Mouse (Mus musculus) heart, embryonic 10.5 days (tissue): Measurements from ENCODE around the gene Adm2. TPM values are rescaled to one million over a fixed set of nuclear protein-coding genes. Genes with fewer than 3 reads are reported as not detected.

ENCODE experiments used
- DNase-seq: peaks from one replicate; pipeline ENCODE4 v3.0.0-alpha.2; 2017; ENCODE audit warnings: low spot score
- H3K27ac ChIP-seq: fragments of 300-500 bp; sonication (generic); 2 replicates; pipeline ENCODE4 v1.5.1; 2016; ENCODE audit warnings: mild to moderate bottlenecking
- H3K27me3 ChIP-seq: fragments of 300-500 bp; sonication (generic); 2 replicates; pipeline ENCODE4 v1.6.1; 2016; ENCODE audit warnings: mild to moderate bottlenecking; ENCODE audit not compliant: poor library complexity, insufficient read depth, severe bottlenecking
- H3K36me3 ChIP-seq: fragments of 300-500 bp; sonication (generic); 2 replicates; pipeline ENCODE4 v1.6.1; 2016; ENCODE audit warnings: mild to moderate bottlenecking, moderate library complexity
- H3K4me1 ChIP-seq: fragments of 300-500 bp; sonication (generic); 2 replicates; pipeline ENCODE4 v1.6.1; 2016; ENCODE audit warnings: mild to moderate bottlenecking
- H3K4me3 ChIP-seq: fragments of 300-500 bp; sonication (generic); 2 replicates; pipeline ENCODE4 v1.5.1; 2016; ENCODE audit warnings: mild to moderate bottlenecking, moderate library complexity
- H3K9me3 ChIP-seq: fragments of 300-500 bp; sonication (generic); 2 replicates; pipeline ENCODE4 v1.6.1; 2016; ENCODE audit warnings: mild to moderate bottlenecking, moderate library complexity
- WGBS: fragments of 180-500 bp; shearing (Covaris S2); methylation state at CpG from one replicate; pipeline ENCODE4 v1.1.7; 2016; 5-methylcytosine and 5-hydroxymethylcytosine counted together
- polyA plus RNA-seq: library from polyadenylated mRNA; unstranded; fragments of >200 nt; fragmentation: Nextera tagmentation; extraction: Ambion mirVana; gene quantifications from 2 replicates; pipeline ENCODE4 v1.2.1, GENCODE M21; 2016

Gene Adm2
- polyA plus RNA-seq, 1 experiment from 2014 or later: 0.65 TPM

- no peaks in the 10 kb centered on the region for H3K4me1 ChIP-seq
- H3K9me3 ChIP-seq: no peaks in the 10 kb centered on the region
- H3K36me3 ChIP-seq: peaks cover 96% of the 10 kb centered on the region
- WGBS: 94% methylated on average over 10 of the region's 10 CpGs
- no peak for DNase-seq
- H3K27me3 ChIP-seq: no peaks in the 10 kb centered on the region
- no peak overlapping the region for H3K4me3 ChIP-seq
- no peak overlapping the region for H3K27ac ChIP-seq
These were observed 28.7 kb upstream of the Adm2 start for GRCm38 (mm10) chr15:89293778-89294177.

GRCm38 (mm10) chr15:89295580-89296165, 26.8 kb upstream of the Adm2 start:
- Histone ChIP-seq H3K27ac (no peak overlapping the region), H3K27me3 (no peaks in the 10 kb centered on the region), H3K4me1 (no peaks in the 10 kb centered on the region), H3K36me3 (peaks cover 95% of the 10 kb centered on the region), H3K4me3 (no peak overlapping the region), H3K9me3 (no peaks in the 10 kb centered on the region)
- DNase-seq: no peak
- 90% methylated on average over 8 of the region's 8 CpGs for WGBS

- no peaks in the 10 kb centered on the region for H3K4me1 ChIP-seq
- no peak for DNase-seq
- no peaks in the 10 kb centered on the region for H3K27me3 ChIP-seq
- no peak overlapping the region for H3K4me3 ChIP-seq
- 81% methylated on average over 1 of the region's 1 CpGs for WGBS
- peaks cover 95% of the 10 kb centered on the region for H3K36me3 ChIP-seq
- H3K9me3 ChIP-seq: no peaks in the 10 kb centered on the region
- no peak overlapping the region for H3K27ac ChIP-seq
These were observed 26.1 kb upstream of the Adm2 start for GRCm38 (mm10) chr15:89296465-89296864.

- H3K27me3 ChIP-seq: no peaks in the 10 kb centered on the region
- WGBS: 92% methylated on average over 2 of the region's 2 CpGs
- no peaks in the 10 kb centered on the region for H3K9me3 ChIP-seq
- H3K27ac ChIP-seq: no peak overlapping the region
- H3K4me1 ChIP-seq: no peaks in the 10 kb centered on the region
- peaks cover 95% of the 10 kb centered on the region for H3K36me3 ChIP-seq
- DNase-seq: no peak
- no peak overlapping the region for H3K4me3 ChIP-seq
These were observed 24.8 kb upstream of the Adm2 start for GRCm38 (mm10) chr15:89297695-89298094.

- Histone ChIP-seq H3K9me3 (no peaks in the 10 kb centered on the region), H3K27me3 (no peaks in the 10 kb centered on the region), H3K4me1 (0 out of 2 replicates have a peak, but pooled peaks cover 6% of the 10 kb centered on the region), H3K4me3 (no peak overlapping the region), H3K36me3 (peaks cover 95% of the 10 kb centered on the region), H3K27ac (no peak overlapping the region)
- no peak for DNase-seq
- 92% methylated on average over 13 of the region's 13 CpGs for WGBS
These were observed 22.3 kb upstream of the Adm2 start for GRCm38 (mm10) chr15:89300180-89300579.

GRCm38 (mm10) chr15:89300600-89300999, 21.9 kb upstream of the Adm2 start:
- H3K4me1 ChIP-seq: 0 out of 2 replicates have a peak, but pooled peaks cover 6% of the 10 kb centered on the region
- H3K36me3 ChIP-seq: peaks cover 95% of the 10 kb centered on the region
- no peak overlapping the region for H3K27ac ChIP-seq
- no peak overlapping the region for H3K4me3 ChIP-seq
- no peaks in the 10 kb centered on the region for H3K27me3 ChIP-seq
- 92% methylated on average over 8 of the region's 8 CpGs for WGBS
- H3K9me3 ChIP-seq: no peaks in the 10 kb centered on the region
- DNase-seq: no peak

- no peak overlapping the region for H3K27ac ChIP-seq
- DNase-seq: no peak
- peaks cover 31% of the 10 kb centered on the region for H3K4me1 ChIP-seq
- H3K9me3 ChIP-seq: no peaks in the 10 kb centered on the region
- H3K27me3 ChIP-seq: no peaks in the 10 kb centered on the region
- H3K4me3 ChIP-seq: no peak overlapping the region
- H3K36me3 ChIP-seq: peaks cover 69% of the 10 kb centered on the region
- 73% methylated on average over 1 of the region's 1 CpGs for WGBS
These were observed 16.6 kb upstream of the Adm2 start for GRCm38 (mm10) chr15:89305966-89306365.

- Histone ChIP-seq H3K36me3 (peaks cover 54% of the 10 kb centered on the region), H3K27ac (no peak overlapping the region), H3K27me3 (no peaks in the 10 kb centered on the region), H3K9me3 (no peaks in the 10 kb centered on the region), H3K4me3 (no peak overlapping the region), H3K4me1 (peaks cover 31% of the 10 kb centered on the region)
- WGBS: 90% methylated on average over 13 of the region's 13 CpGs
- DNase-seq: no peak
These were observed 15.1 kb upstream of the Adm2 start for GRCm38 (mm10) chr15:89307461-89307860.

- Histone ChIP-seq H3K27me3 (no peaks in the 10 kb centered on the region), H3K4me3 (no peak overlapping the region), H3K4me1 (peaks cover 40% of the 10 kb centered on the region), H3K36me3 (peaks cover 43% of the 10 kb centered on the region), H3K9me3 (no peaks in the 10 kb centered on the region), H3K27ac (no peak overlapping the region)
- no peak for DNase-seq
- 87% methylated on average over 7 of the region's 7 CpGs for WGBS
These were observed 13.9 kb upstream of the Adm2 start for GRCm38 (mm10) chr15:89308406-89309139.

- Histone ChIP-seq H3K4me1 (peaks cover 45% of the 10 kb centered on the region), H3K27ac (no peak overlapping the region), H3K27me3 (no peaks in the 10 kb centered on the region), H3K36me3 (peaks cover 28% of the 10 kb centered on the region), H3K9me3 (no peaks in the 10 kb centered on the region), H3K4me3 (no peak overlapping the region)
- WGBS: 74% methylated on average over 6 of the region's 6 CpGs
- DNase-seq: no peak
These were observed 12.5 kb upstream of the Adm2 start for GRCm38 (mm10) chr15:89309962-89310498.

GRCm38 (mm10) chr15:89313359-89313758, 9.2 kb upstream of the Adm2 start:
- no peak for DNase-seq
- WGBS: 73% methylated on average over 4 of the region's 4 CpGs
- Histone ChIP-seq H3K4me3 (peak overlapping the region; percentile 87; the same call in 1 of the 2 replicates), H3K27me3 (no peaks in the 10 kb centered on the region), H3K27ac (no peak overlapping the region), H3K4me1 (peaks cover 45% of the 10 kb centered on the region), H3K9me3 (no peaks in the 10 kb centered on the region), H3K36me3 (no peaks in the 10 kb centered on the region)

GRCm38 (mm10) chr15:89314107-89314506, 8.4 kb upstream of the Adm2 start:
- Histone ChIP-seq H3K27ac (peak overlapping the region; percentile 94), H3K4me3 (peak overlapping the region; percentile 87), H3K9me3 (no peaks in the 10 kb centered on the region), H3K27me3 (no peaks in the 10 kb centered on the region), H3K4me1 (peaks cover 40% of the 10 kb centered on the region), H3K36me3 (no peaks in the 10 kb centered on the region)
- 25% methylated on average over 3 of the region's 3 CpGs for WGBS
- DNase-seq: no peak

- WGBS: under 1% methylated on average over 58 of the region's 58 CpGs
- DNase-seq: no peak
- Histone ChIP-seq H3K27me3 (no peaks in the 10 kb centered on the region), H3K9me3 (no peaks in the 10 kb centered on the region), H3K27ac (peak overlapping the region; percentile 94), H3K36me3 (no peaks in the 10 kb centered on the region), H3K4me1 (peaks cover 39% of the 10 kb centered on the region), H3K4me3 (peak overlapping the region; percentile 87)
These were observed 7.9 kb upstream of the Adm2 start for GRCm38 (mm10) chr15:89314511-89315189.
